Mouse (Mus musculus): ENCODE data around the gene Ric1.

DNA sequence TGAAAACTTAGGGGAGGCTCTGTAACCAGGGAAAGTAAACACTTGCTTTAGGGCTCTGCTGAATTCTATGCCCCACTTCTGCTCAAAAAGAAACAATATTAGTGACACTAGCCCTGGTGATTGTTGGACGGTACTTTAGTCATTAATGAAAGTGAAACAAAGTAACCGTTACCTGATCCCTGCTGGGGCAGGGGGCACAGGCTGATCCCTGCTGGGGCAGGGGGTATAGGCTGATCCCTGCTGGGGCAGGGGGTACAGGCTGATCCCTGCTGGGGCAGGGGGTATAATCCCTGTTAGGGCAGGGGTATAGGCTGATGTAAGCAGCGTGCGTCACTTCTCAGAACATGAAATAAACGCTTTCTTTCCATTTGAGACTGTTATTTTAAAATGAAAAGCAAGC is 119.4 kb downstream of the Ric1 start:
- TF ChIP-seq POLR2A (IDR thresholded peaks at IDR 0.05; ENCODE audit: insufficient read depth, low read depth, low read length) (no peak), EP300 (IDR thresholded peaks at IDR 0.05; ENCODE audit: insufficient read depth, low read depth, low read length) (no peak)

All from heart, adult 2 months (tissue).